Mouse (Mus musculus): Measurements from ENCODE around the gene Plxna4. TPM values are rescaled to one million over a fixed set of nuclear protein-coding genes. Genes with fewer than 3 reads are reported as not detected.

Plxna4 gene
- polyA plus RNA-seq, 1 experiment from 2014 or later, result 14.0 TPM

DNA sequence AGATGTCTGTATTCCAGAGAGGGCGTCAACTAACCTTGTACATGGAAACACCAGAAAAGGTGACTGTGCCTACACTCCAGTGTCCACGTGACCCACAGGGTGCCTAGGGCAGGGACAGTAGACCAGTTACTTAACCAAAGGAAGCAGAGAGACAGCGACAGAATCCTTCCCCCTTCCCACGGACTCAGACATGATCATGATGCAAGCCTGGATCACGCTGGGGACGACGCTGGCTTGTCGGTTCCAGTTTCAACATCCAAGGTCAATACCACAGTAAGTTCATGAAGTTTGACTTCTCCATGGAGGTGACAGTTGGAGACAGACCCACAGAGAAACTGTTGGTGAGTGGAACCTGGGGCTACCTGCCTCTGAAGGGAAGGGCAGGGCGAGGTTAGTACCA is 192.6 kb downstream of the Plxna4 start:
- 93% methylated on average over 9 of the region's 9 CpGs for WGBS
- Histone ChIP-seq H3K36me3 (ENCODE audit: control insufficient read depth, insufficient read depth, low read length) (no peaks in the 10 kb centered on the region), H3K4me1 (ENCODE audit: control insufficient read depth, insufficient read depth, low read depth, low read length) (peaks cover 11% of the 10 kb centered on the region), H3K9me3 (ENCODE audit: control insufficient read depth, low read length) (no peaks in the 10 kb centered on the region), H3K4me2 (ENCODE audit: low read length) (no peak overlapping the region), H3K27ac (ENCODE audit: low read depth, low read length) (no peak overlapping the region), H3K27me3 (replicated peaks; ENCODE audit: control insufficient read depth, insufficient read depth, low read length) (no peaks in the 10 kb centered on the region), H3K4me3 (ENCODE audit: low read length) (no peak overlapping the region), H3K9ac (ENCODE audit: low read depth, low read length) (no peak overlapping the region)
- ATAC-seq, result no peak

DNA sequence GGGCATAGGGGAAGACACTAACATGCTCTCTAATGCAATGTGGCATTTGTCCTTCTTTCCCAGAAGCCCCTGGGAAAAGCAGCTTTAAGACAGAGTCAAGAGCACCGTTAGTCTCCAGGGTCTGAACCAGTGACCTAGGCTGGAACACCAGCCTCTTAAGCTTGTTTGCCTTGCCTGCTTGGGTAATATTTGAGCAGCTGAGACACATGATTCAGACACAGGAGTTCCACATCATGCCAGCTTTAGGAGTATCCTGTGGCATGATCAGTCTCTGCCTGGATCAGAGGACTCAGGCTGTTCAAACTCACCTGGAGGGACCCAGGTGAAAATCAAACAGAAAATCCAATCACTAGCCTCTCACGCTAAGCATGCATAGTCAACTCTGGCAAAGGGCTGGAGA is 195.7 kb downstream of the Plxna4 start:
- Histone ChIP-seq H3K27ac (ENCODE audit: low read depth, low read length) (no peak overlapping the region), H3K4me3 (ENCODE audit: low read length) (no peak overlapping the region), H3K4me1 (ENCODE audit: control insufficient read depth, insufficient read depth, low read depth, low read length) (peaks cover 7% of the 10 kb centered on the region), H3K36me3 (ENCODE audit: control insufficient read depth, insufficient read depth, low read length) (no peaks in the 10 kb centered on the region), H3K9ac (ENCODE audit: low read depth, low read length) (no peak overlapping the region), H3K27me3 (replicated peaks; ENCODE audit: control insufficient read depth, insufficient read depth, low read length) (no peaks in the 10 kb centered on the region), H3K9me3 (ENCODE audit: control insufficient read depth, low read length) (no peaks in the 10 kb centered on the region), H3K4me2 (ENCODE audit: low read length) (no peak overlapping the region)
- ATAC-seq, result no peak
- 62% methylated on average over 2 of the region's 2 CpGs for WGBS

DNA sequence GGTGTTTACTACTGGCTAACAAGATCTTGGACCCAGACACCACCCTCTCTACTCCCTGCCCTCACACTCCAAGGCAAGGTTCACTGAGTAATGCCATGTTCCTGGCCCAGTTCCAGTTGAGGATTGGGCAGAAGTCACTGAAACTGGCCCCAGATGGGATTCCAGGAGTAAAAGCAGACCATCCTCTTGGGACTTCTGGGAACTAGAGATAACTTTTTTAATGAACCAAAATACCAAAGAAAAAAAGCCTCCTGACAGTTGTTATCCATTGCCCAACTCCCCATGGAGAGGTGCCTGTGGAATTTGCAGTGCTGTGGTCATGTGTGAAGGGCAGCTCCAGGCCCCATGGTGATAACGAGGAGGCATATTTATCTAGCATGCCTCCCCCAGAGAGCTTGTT is 199.7 kb downstream of the Plxna4 start:
- no peak overlapping the region for H3K27ac ChIP-seq (ENCODE audit: low read depth, low read length)
- WGBS, result 58% methylated on average over 1 of the region's 1 CpGs
- ATAC-seq, result no peak
- H3K9me3 ChIP-seq (ENCODE audit: control insufficient read depth, low read length), result no peaks in the 10 kb centered on the region
- H3K36me3 ChIP-seq (ENCODE audit: control insufficient read depth, insufficient read depth, low read length), result no peaks in the 10 kb centered on the region
- H3K9ac ChIP-seq (ENCODE audit: low read depth, low read length), result no peak overlapping the region
- peaks cover 5% of the 10 kb centered on the region for H3K4me1 ChIP-seq (ENCODE audit: control insufficient read depth, insufficient read depth, low read depth, low read length)
- no peak overlapping the region for H3K4me2 ChIP-seq (ENCODE audit: low read length)
- H3K4me3 ChIP-seq (ENCODE audit: low read length), result no peak overlapping the region
- no peaks in the 10 kb centered on the region for H3K27me3 ChIP-seq (replicated peaks; ENCODE audit: control insufficient read depth, insufficient read depth, low read length)

DNA sequence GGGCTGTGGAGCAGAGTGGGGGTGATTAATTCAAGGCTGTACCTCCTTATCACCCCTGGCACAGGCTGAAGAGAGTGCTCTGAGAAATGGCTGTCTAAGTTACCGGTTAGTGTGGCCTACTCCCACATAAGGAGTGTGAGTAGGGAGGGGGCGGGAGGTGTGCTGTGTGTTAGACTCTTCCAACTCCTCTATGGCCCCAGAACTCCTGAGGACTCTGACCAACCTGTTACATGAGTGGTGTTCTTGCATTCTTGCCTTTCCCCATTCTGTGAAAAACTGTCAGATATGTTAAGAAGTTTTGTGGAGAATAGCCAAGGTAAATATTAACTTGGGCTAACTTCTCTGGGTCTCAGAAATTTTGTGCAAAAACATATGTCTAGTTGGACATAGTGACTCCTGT is 201.1 kb downstream of the Plxna4 start:
- no peaks in the 10 kb centered on the region for H3K27me3 ChIP-seq (replicated peaks; ENCODE audit: control insufficient read depth, insufficient read depth, low read length)
- no peaks in the 10 kb centered on the region for H3K9me3 ChIP-seq (ENCODE audit: control insufficient read depth, low read length)
- H3K4me3 ChIP-seq (ENCODE audit: low read length), result no peak overlapping the region
- peaks cover 7% of the 10 kb centered on the region for H3K4me1 ChIP-seq (ENCODE audit: control insufficient read depth, insufficient read depth, low read depth, low read length)
- H3K9ac ChIP-seq (ENCODE audit: low read depth, low read length), result no peak overlapping the region
- 86% methylated on average over 2 of the region's 2 CpGs for WGBS
- no peak for ATAC-seq
- H3K27ac ChIP-seq (ENCODE audit: low read depth, low read length), result no peak overlapping the region
- H3K36me3 ChIP-seq (ENCODE audit: control insufficient read depth, insufficient read depth, low read length), result no peaks in the 10 kb centered on the region
- H3K4me2 ChIP-seq (ENCODE audit: low read length), result no peak overlapping the region

DNA sequence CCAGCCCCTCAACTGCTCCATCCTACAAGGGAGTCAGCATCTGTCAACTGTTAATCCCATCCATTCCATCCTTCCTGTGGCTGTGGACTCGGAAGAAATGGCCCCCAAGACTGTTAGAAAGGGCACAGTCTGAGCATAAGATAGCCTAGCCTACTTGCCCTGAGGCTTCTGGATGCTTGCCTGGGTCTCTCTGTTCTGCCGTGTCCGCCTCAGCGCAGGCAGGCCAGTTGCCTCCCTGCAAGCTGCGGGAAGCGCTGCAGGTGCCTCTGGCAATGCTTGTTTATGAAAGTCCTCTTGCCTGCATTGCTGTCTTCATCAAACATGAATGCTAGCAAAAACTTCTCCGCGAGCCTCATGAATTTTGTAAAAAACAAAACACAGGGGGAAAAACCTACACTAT is 203.1 kb downstream of the Plxna4 start:
- H3K4me2 ChIP-seq (ENCODE audit: low read length), result no peak overlapping the region
- ATAC-seq, result no peak
- WGBS, result 47% methylated on average over 8 of the region's 8 CpGs
- peaks cover 7% of the 10 kb centered on the region for H3K4me1 ChIP-seq (ENCODE audit: control insufficient read depth, insufficient read depth, low read depth, low read length)
- H3K27me3 ChIP-seq (replicated peaks; ENCODE audit: control insufficient read depth, insufficient read depth, low read length), result no peaks in the 10 kb centered on the region
- H3K9ac ChIP-seq (ENCODE audit: low read depth, low read length), result no peak overlapping the region
- H3K36me3 ChIP-seq (ENCODE audit: control insufficient read depth, insufficient read depth, low read length), result no peaks in the 10 kb centered on the region
- H3K27ac ChIP-seq (ENCODE audit: low read depth, low read length), result no peak overlapping the region
- no peak overlapping the region for H3K4me3 ChIP-seq (ENCODE audit: low read length)
- no peaks in the 10 kb centered on the region for H3K9me3 ChIP-seq (ENCODE audit: control insufficient read depth, low read length)

DNA sequence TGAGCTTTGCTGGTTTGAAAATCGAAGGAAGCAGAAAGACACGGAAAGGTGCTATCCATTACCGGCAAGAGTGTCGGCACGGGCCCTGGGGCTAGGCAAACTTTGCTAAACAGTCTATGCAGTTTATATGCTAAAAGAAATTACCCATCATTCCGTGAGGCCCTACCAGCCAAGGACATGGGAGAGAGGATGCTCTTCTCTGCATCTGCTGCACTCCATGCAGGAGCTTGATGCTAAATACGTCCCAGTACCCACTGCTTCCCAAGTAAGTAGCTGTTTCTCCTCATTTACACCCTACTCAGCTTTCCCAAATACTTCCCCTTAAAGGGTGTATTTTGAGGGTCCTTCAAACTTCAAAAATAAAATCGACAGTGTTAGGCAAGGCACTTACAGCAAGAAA is 203.6 kb downstream of the Plxna4 start:
- WGBS, result 79% methylated on average over 8 of the region's 8 CpGs
- Histone ChIP-seq H3K27ac (ENCODE audit: low read depth, low read length) (no peak overlapping the region), H3K4me3 (ENCODE audit: low read length) (no peak overlapping the region), H3K9ac (ENCODE audit: low read depth, low read length) (no peak overlapping the region), H3K4me2 (ENCODE audit: low read length) (no peak overlapping the region), H3K36me3 (ENCODE audit: control insufficient read depth, insufficient read depth, low read length) (no peaks in the 10 kb centered on the region), H3K9me3 (ENCODE audit: control insufficient read depth, low read length) (no peaks in the 10 kb centered on the region), H3K27me3 (replicated peaks; ENCODE audit: control insufficient read depth, insufficient read depth, low read length) (no peaks in the 10 kb centered on the region), H3K4me1 (ENCODE audit: control insufficient read depth, insufficient read depth, low read depth, low read length) (peaks cover 7% of the 10 kb centered on the region)
- ATAC-seq, result no peak

DNA sequence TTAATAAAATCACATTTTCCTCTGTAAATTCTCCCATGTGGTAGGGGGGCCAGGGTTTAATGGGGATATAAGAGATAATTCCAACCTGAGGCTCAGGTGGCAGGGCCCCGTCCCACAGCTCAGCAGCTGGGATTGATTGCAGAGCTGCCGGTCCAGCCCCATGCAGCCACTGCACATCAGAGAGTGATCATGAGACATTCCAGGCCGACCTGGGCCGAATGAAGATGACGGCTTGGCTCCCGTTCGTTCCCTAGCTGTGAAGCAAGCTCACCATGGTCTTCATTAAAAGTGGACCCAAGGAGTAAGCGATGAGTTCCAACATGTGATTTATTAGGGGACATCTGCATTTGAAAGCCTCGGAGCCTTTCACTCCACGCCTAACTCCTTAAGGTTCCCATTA is 206.5 kb downstream of the Plxna4 start:
- no peaks in the 10 kb centered on the region for H3K27me3 ChIP-seq (replicated peaks; ENCODE audit: control insufficient read depth, insufficient read depth, low read length)
- H3K4me3 ChIP-seq (ENCODE audit: low read length), result no peak overlapping the region
- no peak overlapping the region for H3K9ac ChIP-seq (ENCODE audit: low read depth, low read length)
- no peak for ATAC-seq
- H3K9me3 ChIP-seq (ENCODE audit: control insufficient read depth, low read length), result no peaks in the 10 kb centered on the region
- no peak overlapping the region for H3K27ac ChIP-seq (ENCODE audit: low read depth, low read length)
- peaks cover 18% of the 10 kb centered on the region for H3K4me1 ChIP-seq (ENCODE audit: control insufficient read depth, insufficient read depth, low read depth, low read length)
- 34% methylated on average over 10 of the region's 10 CpGs for WGBS
- H3K36me3 ChIP-seq (ENCODE audit: control insufficient read depth, insufficient read depth, low read length), result no peaks in the 10 kb centered on the region
- H3K4me2 ChIP-seq (ENCODE audit: low read length), result no peak overlapping the region

DNA sequence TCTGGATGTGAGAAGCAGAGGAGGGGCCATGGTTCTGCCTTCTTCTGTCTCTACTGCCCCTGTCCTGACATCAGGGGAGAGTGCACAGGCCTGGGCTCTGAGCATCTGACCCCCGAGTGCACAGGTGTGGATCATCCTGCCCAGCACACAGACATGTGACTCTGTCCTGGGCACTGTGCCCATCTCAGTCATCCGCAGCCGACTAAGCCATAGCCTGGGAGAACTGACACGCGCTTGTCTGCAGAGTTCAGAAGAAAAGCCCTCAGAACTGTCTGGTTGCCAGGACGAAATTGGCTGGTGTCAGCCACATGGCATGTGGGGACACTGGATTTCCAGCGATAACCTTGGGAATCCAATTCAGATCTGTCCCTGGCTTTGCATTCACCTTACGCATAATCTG is 210.8 kb downstream of the Plxna4 start:
- Histone ChIP-seq H3K4me3 (ENCODE audit: low read length) (no peak overlapping the region), H3K36me3 (ENCODE audit: control insufficient read depth, insufficient read depth, low read length) (no peaks in the 10 kb centered on the region), H3K9ac (ENCODE audit: low read depth, low read length) (no peak overlapping the region), H3K4me2 (ENCODE audit: low read length) (no peak overlapping the region; the same call in none of the 2 replicates), H3K27ac (ENCODE audit: low read depth, low read length) (no peak overlapping the region), H3K9me3 (ENCODE audit: control insufficient read depth, low read length) (no peaks in the 10 kb centered on the region), H3K27me3 (replicated peaks; ENCODE audit: control insufficient read depth, insufficient read depth, low read length) (no peaks in the 10 kb centered on the region), H3K4me1 (ENCODE audit: control insufficient read depth, insufficient read depth, low read depth, low read length) (peaks cover 15% of the 10 kb centered on the region)
- 53% methylated on average over 8 of the region's 8 CpGs for WGBS
- ATAC-seq, result peak; percentile 79

DNA sequence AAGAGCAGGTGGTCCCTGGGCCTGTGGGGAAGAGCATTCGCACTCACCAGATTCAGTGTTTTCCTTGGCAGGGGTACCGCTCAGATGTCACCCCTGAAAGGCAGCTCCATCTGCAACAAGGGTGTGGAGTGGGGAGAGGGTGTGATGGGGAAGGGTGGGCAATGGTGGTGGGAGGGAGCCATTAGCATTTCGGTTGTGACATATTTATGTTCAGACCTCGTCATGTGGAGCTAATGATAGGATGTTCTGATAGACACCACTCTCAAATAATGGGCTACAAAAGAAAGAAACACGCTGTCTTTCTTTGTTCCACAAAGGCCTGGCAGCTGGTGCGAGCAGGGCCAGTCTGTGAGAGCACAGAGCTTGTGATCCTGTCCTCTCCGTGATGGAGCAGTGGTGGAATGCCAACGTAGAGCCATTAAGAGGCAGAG is 214.0 kb downstream of the Plxna4 start:
- Histone ChIP-seq H3K4me2 (ENCODE audit: low read length) (no peak overlapping the region), H3K27me3 (replicated peaks; ENCODE audit: control insufficient read depth, insufficient read depth, low read length) (no peaks in the 10 kb centered on the region), H3K27ac (ENCODE audit: low read depth, low read length) (no peak overlapping the region), H3K9ac (ENCODE audit: low read depth, low read length) (no peak overlapping the region), H3K4me3 (ENCODE audit: low read length) (no peak overlapping the region), H3K9me3 (ENCODE audit: control insufficient read depth, low read length) (no peaks in the 10 kb centered on the region), H3K36me3 (ENCODE audit: control insufficient read depth, insufficient read depth, low read length) (no peaks in the 10 kb centered on the region), H3K4me1 (ENCODE audit: control insufficient read depth, insufficient read depth, low read depth, low read length) (peaks cover 11% of the 10 kb centered on the region)
- no peak for ATAC-seq
- WGBS, result 60% methylated on average over 8 of the region's 8 CpGs

DNA sequence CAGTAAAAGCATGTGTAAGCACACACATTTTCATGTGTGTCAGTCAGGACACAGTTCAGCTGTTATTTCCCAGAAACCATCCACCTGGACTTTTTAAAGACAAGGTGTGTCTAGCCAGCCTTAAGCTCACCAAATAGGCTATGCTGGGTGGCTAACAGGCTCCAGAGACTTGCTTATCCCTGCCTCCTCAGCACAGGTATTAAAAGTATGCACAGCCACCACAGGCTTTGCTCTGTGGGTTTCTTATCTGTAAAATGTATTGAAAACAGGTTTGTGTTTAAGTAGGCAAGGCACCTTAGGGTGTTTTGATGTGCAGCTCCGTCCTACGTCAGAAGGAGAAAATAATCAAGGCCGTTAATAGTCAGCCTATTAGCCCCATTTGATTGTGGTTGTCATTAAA is 218.9 kb downstream of the Plxna4 start:
- Histone ChIP-seq H3K9me3 (ENCODE audit: control insufficient read depth, low read length) (no peaks in the 10 kb centered on the region), H3K4me1 (ENCODE audit: control insufficient read depth, insufficient read depth, low read depth, low read length) (no peaks in the 10 kb centered on the region; the same call in 1 of the 2 replicates)
- 81% methylated on average over 3 of the region's 3 CpGs for WGBS

More for the DNA sequence above, 218.9 kb downstream of the Plxna4 start:
- H3K36me3 ChIP-seq (ENCODE audit: control insufficient read depth, insufficient read depth, low read length), result no peaks in the 10 kb centered on the region
- H3K27me3 ChIP-seq (replicated peaks; ENCODE audit: control insufficient read depth, insufficient read depth, low read length), result no peaks in the 10 kb centered on the region
- no peak overlapping the region for H3K4me3 ChIP-seq (ENCODE audit: low read length)
- H3K27ac ChIP-seq (ENCODE audit: low read depth, low read length), result no peak overlapping the region
- no peak overlapping the region for H3K4me2 ChIP-seq (ENCODE audit: low read length)
- no peak overlapping the region for H3K9ac ChIP-seq (ENCODE audit: low read depth, low read length)
- ATAC-seq, result no peak
